Mouse (Mus musculus): ENCODE measurements around the gene Ticrr.

GRCm38 (mm10) chr7:79626170-79626569, 33.8 kb upstream of the Ticrr start:
- TF ChIP-seq CTCF (IDR thresholded peaks at IDR 0.05; ENCODE audit: control insufficient read depth, insufficient read depth, insufficient replicate concordance, low read depth, low read length) (no peak), POLR2A (IDR thresholded peaks at IDR 0.05; ENCODE audit: control insufficient read depth, low read depth, low read length) (no peak)
